Mouse (Mus musculus): ENCODE measurements around the gene BC049730.
"Not testable (repeated sequence)": the region's sequence is repeated elsewhere in the genome, so short reads cannot be mapped to it uniquely, and the experiment has no call there.

The BC049730 gene

DNA sequence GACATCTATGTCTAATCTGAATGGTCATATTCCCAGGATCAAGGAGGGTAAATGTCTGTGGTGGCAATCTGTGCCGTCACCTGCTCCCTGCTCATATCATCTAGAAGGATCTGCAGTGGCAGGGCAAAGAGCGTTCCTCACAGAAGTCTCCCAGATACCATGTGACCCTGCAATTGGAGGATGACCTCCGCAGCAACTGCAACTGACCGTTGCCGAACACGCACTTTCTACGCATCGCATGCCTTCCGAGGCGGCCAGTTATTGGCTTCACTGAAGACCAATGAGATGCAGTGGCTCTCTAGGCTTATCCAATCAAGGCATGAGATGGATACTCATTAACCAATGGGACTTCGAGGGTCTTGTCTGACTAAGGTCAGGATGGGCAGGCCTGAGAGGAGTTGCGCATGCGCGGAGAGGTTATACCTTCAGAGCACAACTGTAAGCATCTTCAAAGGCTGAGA, at the start of gene BC049730:
TSS of gene BC049730 (plus strand) at position 411 of the 461 bp plus-strand sequence.
- no peak for DNase-seq (ENCODE audit: low read depth in 1 of 2, low spot score in 2 of 2)

GRCm38 (mm10) chr7:24659737-24660357, 49.2 kb upstream of the BC049730 start:
- DNase-seq (ENCODE audit: low read depth in 1 of 2, low spot score in 2 of 2): no peak

GRCm38 (mm10) chr7:24661118-24661904, 47.7 kb upstream of the BC049730 start:
- no peak for DNase-seq (ENCODE audit: low read depth in 1 of 2, low spot score in 2 of 2)

DNA sequence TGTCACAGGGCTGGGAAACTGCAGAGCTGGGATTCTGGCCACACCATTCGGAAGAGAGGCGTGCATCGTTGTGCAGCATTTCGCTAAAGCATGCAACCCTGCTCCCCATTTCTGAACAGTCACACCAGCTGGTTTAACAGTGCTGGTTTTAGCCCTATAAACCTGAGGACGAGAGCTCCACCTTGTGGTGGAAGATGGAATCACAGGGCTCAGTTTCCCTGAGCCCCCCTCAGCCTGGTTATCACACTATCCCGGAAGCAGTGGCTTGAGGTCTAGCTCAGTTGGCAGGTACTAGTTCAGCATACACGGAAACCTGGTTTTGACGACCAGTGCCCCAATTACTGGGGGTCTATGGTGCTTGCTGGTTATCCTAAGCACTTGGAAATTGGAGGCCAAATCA, 46.5 kb upstream of the BC049730 start:
- peak in 1 of 2 experiments; percentile 31 for DNase-seq (ENCODE audit: low read depth in 1 of 2, low spot score in 2 of 2)

- no peak for DNase-seq (ENCODE audit: low read depth in 1 of 2, low spot score in 2 of 2)
Observed at GRCm38 (mm10) chr7:24664301-24664700, 44.7 kb upstream of the BC049730 start.

DNA sequence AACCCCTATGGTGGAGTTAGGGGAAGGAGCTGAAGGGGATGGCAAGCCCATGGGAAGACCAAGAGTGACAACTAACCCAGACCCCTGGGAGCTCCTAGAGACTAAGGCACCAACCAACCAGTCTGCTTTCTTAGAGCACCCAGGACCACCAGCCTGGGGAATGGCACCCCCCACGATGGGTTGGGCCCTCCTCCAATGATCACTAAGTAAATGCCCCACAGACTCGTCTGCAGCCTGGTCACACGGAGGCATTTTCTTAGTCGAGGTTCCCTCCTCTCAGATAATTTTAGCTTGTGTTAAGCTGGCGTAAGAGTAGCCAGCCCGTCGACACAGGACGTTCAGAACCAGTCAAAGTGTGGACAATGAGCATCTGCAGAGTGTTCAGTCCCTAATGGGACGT, 44.1 kb upstream of the BC049730 start:
- no peak for DNase-seq (ENCODE audit: low read depth in 1 of 2, low spot score in 2 of 2)

DNA sequence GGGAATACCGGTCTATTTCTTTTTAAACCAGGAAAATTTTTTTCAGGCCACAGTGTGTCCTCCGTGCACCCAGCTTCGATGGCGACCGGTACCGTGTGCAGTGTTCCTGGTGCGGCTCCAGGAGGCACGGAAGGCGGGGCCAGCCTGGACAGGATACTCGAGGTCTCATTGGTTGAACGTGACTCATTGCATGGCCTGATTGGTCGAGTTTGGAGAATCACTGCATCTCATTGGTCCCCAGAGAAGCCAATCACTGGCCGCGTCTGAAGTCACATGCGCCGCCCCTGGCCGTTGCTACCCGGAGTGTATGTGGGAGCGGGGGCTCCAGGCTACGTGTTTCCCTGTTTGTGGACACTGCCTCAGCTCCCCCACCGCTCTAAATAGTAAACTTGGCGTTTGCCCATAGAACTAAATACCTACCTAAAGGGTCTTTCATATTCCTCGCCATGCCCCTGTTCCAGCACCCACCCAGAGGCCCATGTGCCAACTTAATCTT, 37.0 kb upstream of the BC049730 start:
- no peak for DNase-seq (ENCODE audit: low read depth in 1 of 2, low spot score in 2 of 2)

GRCm38 (mm10) chr7:24676575-24676974, 32.5 kb upstream of the BC049730 start, which contains the start of gene Tex101:
Gene Tex101 (minus strand): TSS chr7:24676675.
- no peak for DNase-seq (ENCODE audit: low read depth in 1 of 2, low spot score in 2 of 2)

DNA sequence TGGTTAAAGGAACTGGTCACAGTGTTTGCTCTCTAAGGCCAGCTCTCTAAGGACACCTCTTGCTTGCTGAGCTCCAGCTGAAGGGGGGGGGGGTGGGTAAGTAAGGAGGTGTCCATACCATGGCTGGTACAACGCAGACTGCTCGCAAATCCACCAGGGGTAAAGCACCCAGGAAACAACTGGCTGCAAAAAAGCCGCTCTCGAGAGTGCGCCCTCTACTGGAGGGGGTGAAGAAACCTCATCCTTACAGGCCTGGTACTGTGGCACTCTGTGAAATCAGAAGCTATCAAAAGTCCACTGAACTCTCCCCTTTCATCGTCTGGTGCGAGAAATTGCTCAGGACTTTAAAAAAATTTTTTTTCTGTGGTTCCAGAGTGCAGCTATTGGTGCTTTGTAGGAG, 24.9 kb upstream of the BC049730 start:
- DNase-seq (ENCODE audit: low read depth in 1 of 2, low spot score in 2 of 2): not testable (repeated sequence)

- DNase-seq (ENCODE audit: low read depth in 1 of 2, low spot score in 2 of 2): not testable (repeated sequence)
Observed at GRCm38 (mm10) chr7:24687519-24687918, 21.5 kb upstream of the BC049730 start.

DNA sequence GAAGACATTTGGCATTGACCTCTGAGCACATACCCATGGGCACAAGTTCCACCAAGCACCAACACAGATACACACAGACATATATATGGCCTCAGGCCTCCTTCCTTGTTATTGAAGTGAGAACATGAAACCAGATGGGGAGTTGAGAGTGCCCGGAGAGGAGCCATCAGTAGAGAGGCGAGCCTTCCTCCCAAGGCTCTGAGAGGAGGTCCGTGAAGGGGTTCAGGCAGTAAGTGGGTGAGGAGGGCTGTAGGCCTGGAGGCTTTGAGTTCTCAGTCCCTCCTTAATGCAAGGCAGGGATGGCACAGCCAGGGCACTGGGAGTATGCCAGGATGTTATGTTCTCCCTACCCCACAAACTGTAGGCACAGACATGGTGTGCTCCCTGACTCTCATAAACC, 16.3 kb upstream of the BC049730 start:
- not testable (repeated sequence) for DNase-seq (ENCODE audit: low read depth in 1 of 2, low spot score in 2 of 2)

DNA sequence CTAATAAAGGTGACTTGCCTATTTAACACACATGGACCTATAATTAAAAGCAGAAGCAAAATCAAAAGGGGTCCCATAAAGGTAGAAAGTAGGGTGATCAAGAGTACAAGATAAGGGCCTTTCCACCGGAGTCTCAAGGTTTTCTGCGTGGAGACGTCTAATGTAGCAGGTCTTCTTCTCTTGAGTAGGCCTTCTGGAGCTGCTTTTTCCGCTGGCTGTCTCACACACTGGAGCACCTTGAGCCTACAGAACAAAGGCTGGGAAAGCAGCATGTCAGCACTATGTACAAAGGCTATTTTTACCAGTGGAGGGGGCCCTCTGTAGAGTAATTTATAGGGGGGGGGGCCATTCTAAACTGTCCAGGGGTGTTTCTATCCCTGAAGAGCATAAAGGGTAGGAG, 11.2 kb upstream of the BC049730 start:
- not testable (repeated sequence) for DNase-seq (ENCODE audit: low read depth in 1 of 2, low spot score in 2 of 2)

DNA sequence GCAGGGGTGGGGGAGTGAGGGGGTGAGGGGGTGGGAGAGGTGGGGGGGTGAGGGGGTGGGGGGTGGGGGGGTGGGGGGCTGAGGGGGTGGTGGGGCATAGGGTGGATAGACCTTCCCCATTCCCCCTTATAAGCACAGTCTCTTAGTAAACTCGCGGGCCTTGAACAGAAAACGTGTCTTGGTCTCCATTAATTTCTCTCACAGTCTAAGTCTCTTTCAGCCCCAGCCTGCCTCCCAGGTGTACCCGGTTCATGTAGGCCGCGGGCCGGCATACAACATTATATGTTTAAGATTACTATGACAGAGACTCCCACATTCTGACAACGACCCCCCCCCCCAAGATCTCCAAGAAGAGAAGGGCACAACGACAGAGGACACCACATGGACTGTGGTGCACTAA, 6.2 kb upstream of the BC049730 start:
- DNase-seq (ENCODE audit: low read depth in 1 of 2, low spot score in 2 of 2): not testable (repeated sequence)

DNA sequence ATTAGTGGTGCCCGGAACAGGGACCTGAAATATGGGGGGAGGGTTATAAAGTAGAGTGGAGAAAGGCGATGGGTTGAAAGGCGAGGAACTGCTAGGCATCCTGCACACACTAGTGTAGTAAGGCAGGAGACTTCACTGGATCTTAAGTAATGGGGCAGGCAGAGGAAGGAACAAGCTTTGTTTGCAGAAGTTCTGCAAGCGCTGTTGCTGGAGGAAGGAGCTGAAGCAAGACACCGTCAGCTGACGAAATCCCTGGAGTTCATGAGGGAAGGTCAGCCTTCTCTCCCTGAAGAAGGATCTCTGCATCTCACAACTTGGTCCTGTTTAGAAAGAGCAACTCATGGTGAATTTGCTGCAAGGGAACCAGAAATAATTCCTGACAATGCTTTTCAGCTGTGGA, 6.0 kb downstream of the BC049730 start:
- peak; percentile 16 to 27 for DNase-seq (ENCODE audit: low read depth in 1 of 2, low spot score in 2 of 2)

DNA sequence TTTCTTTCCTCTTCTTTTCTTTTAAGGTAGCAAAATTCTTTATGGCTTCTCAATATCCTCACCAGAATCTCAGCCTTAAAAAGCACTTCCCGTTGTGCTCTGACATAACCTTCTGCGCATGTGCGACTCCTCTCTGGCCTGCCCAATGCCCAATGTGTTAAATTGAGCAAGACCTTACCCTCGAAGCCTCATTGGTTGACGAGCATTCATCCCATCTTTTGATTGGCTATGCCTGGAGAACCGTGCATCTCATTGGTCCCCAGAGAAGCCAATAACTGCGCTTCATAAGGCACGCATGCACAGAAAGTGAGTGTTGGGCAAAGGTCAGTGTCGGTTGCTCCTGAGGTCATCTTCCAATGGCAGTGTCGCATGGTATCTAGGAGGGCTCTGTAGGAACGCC, 17.8 kb downstream of the BC049730 start, which contains the start of gene Gm4763:
TSS of gene Gm4763 (minus strand) at position 101 of the 400 bp plus-strand sequence.
- DNase-seq (ENCODE audit: low read depth in 1 of 2, low spot score in 2 of 2): not testable (repeated sequence)

DNA sequence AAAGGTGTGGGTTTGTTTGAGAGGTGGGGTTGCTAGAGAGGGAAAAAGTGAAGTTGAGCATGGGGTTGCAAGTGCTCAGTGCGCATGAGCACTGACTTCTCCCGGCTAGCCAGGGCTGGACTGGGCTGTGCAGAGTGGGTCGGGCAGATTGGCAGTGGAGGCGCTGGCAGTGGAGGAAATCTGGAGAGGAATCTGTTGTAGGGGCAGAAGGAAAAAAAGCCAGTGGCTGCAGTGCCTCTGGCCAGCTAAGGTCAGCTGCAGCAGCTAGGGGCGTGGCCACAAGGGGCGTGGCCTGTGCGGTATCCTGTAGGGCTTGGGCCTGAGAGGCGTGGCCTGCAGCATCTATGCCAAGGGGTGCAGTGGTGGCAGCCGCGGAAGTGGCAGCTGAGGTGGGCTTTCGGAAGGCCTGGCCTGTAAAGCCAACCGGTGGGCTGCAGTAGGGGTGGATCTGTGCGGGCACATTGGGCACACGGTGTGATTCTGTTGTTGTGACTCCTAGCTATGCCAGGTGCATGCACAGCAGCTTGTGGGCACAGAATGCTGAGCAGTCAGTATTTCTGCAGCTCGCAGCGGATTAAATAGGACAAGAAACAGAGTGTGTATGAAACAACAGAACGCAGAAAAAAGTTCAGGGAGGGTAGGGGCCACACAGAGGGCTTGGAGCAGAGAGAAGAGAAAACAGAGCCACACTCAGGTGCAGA, 27.1 kb downstream of the BC049730 start:
- no peak for DNase-seq (ENCODE audit: low read depth in 1 of 2, low spot score in 2 of 2)

GRCm38 (mm10) chr7:24750695-24751094, 41.7 kb downstream of the BC049730 start:
- DNase-seq (ENCODE audit: low read depth in 1 of 2, low spot score in 2 of 2): no peak

DNA sequence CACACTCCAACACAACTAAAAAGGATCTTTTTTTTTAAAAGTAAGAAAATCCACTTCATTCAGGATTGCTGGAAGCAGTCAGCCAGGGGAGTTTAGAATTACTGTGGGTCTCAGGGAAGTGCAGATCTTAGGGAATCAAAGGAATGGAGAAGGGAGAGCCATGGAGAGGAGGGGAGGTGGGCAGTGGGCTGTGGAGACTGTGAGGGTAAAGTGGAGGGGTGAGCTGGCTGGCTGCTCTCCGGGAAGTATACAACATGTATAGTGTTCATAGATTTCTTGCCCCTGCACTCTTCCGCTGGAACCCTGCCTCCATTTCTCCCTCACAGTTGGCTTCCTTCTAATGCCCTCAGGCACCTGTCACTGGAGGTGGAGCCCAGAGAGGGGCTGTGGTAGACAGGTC, 42.6 kb downstream of the BC049730 start:
- DNase-seq (ENCODE audit: low read depth in 1 of 2, low spot score in 2 of 2): no peak

GRCm38 (mm10) chr7:24753476-24753875, 44.4 kb downstream of the BC049730 start:
- DNase-seq (ENCODE audit: low read depth in 1 of 2, low spot score in 2 of 2): no peak

DNA sequence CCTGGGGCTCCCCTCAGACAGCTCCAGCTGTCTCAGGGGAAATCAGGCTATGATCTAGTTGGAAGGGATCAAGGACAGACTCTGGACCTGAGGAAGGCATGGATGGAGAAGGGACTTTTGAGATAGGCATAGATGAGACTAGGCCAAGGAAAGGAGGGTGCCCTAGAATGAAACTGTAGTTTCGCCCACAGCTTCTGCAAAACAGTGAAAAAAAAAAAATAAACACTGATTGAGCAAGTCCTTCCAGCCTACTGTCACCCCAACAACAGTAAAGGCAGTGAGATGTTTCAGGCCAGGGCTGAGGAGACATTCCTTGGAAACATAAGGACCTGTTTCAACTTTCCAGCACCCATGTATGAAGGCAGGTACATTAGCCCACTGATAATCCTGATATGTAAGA, 49.5 kb downstream of the BC049730 start:
- DNase-seq (ENCODE audit: low read depth in 1 of 2, low spot score in 2 of 2): no peak

DNA sequence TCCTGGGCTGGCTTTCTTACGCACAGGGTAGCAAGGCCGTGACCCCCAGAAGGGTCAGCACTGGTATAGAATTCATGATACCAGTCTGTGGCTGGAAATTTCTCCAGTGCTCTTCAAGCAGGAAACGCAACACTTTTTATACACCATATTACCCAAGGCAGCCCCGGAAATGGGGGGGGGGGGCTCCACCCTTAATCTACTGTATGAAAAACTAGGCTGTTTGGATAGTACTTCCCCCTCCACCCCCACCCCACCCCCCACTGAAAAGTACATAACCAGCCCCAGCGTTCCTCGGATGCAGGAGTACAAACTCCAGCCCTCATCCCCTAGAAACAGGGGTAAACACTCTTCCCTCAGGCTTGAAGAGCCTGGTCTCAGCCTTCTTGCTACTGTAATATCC, 51.2 kb downstream of the BC049730 start, which contains the start of gene Cd177:
TSS of gene Cd177 (minus strand) at position 101 of the 400 bp plus-strand sequence.
- DNase-seq (ENCODE audit: low read depth in 1 of 2, low spot score in 2 of 2): no peak
